Mouse (Mus musculus) T-helper 1 cell (primary cell): ENCODE data around the gene Lect2.

Experiments used
- in situ Hi-C: fragments of 300-600 bp; cut with MboI, MseI; formaldehyde crosslinking; loops from one replicate; pipeline ENCODE4 v1.15.1; 2025; ENCODE audit warnings: high pct_unique_total_duplicates

Gene Lect2

DNA sequence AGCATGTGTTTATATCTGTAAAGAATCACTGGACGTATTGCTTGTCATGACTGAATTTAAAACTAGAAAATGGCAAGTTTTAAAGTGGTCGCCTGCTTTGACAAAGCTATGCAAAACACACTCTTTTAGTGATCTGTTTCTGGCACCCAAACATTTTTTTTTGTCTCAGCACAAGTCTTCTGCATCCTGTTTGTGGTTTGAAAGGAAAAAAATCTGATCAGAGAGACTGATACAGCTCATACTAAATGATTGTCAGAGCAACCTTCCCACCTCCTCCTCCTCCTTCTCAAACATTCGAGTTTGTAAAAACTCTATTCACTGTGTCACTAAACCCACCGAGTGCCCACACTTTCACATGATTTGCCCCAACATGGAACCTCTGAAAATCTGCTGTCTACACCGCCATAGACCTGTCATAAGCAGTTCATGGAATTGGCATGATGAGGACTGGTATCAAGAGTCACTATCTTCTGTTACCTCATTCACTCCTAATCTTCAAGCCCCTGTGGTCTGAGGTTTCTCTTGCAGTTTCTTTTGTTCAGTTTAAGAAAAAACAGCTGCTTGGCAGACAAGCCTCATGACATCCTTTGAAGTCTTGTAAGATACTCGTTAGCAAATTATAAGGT lies 41.3 kb downstream of the Lect2 start:
- in situ Hi-C loops: no loop called here

DNA sequence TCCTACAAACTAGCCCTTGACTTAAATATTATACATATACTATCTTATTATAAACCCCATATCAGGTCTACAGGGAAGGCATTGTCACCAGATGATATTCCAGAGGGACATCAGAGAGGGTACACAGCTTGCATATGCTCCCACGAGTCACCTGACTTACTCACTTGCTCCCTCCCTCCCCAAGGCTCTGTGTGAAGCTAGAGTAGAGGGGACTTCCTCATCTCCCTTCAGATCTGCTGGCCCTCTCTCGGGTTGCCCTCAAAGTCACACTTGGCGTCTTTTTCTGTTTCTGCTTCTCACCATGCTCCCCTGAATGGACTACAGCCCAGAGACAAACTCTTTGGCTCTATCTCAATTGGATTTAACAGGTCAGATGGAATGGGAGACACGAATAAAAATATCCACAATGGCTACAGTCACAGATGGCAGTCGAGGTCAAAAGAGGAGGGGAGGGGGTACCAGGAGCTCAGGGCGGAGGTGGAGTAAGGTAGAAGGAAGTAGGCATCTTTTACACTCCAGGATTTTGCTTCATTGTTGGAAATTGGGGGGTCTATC lies 46.4 kb downstream of the Lect2 start:
- in situ Hi-C loops: no loop called here

DNA sequence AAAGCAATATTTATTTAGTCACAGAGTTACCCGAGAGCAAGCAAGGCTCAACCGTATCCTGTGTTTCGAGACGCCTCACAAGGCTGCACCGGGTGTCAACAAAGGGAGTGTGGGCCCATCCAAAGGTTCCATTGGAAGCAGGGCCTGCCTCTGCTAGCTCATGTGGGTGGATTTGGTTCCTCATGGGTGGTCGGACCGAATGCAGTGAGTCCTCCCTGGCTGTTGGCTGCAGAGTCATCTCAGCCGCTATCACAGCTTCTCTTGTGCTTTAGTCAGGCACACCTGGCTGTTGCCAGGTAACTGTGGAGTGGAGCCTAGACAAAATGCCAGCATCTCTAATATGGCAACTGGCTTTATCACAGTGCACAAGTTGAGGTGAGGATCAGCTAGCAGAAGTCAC lies 47.7 kb downstream of the Lect2 start:
- in situ Hi-C loops: no loop called here

DNA sequence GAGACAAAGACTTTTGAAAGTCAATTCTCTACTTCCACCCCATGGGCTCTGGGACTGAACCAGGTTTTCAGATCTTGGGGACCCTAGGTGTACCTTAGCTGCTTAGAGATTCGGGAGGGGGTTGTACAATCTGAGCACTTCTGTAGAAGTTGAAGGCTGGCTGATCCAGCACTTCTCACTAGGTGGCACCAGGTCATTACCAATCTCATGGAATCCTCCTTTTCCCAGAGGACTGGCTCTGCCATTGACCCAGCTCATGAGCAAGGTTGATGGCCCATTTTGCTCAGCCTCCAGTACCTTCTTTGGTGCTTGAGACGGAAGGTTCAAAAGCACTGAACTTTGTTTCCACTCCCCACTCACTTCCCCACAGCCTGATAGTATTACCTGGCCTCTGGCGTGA lies 48.2 kb downstream of the Lect2 start:
- in situ Hi-C loops: no loop called here

DNA sequence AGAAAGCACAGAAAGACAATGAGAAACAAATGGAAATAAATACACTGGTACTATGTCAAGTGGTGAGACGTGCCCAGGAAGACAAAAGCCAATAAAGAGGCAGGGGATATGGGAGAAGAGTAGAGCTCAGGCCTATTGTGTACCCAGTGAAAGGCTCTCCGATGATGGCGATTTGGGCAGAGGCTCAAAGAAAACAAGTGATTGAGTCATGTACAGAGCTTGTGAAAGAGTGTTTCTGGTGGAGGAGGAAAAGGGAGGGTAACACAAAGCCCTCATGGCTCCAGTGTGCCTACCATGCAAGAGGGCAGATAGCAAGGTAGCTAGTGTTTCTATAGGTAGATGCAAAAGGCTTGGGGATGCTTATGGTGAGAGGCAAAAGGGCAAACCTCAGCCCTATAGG lies 53.9 kb downstream of the Lect2 start:
- in situ Hi-C loops: no loop called here
